Mouse (Mus musculus) lung, embryonic 16.5 days (tissue): ENCODE measurements at regions not wholly inside any gene's neighbourhood (a gene's known extent, or its start where the extent isn't known, plus 50 kb on each side); places are given as distances from the start of the nearest gene placed in this dataset.
A peak's percentile ranks its signal among the peaks of the same experiment; 100 is the strongest.

Experiments
- ATAC-seq: fragments of 200-750 bp; cut with Nextera tagmentation; 2 replicates; pipeline ENCODE4 v1.8.0; 2017; ENCODE audit warnings: low read depth, mild to moderate bottlenecking, moderate library complexity
- H3K27ac ChIP-seq: fragments of 300-500 bp; sonication (generic); 2 replicates; pipeline ENCODE4 v1.5.1; 2014; ENCODE audit warnings: mild to moderate bottlenecking, control low read depth, low read length
- H3K27me3 ChIP-seq: fragments of 300-500 bp; sonication (generic); 2 replicates; pipeline ENCODE4 v1.6.1; 2014; ENCODE audit warnings: low read depth, low read length, mixed read lengths; ENCODE audit not compliant: control insufficient read depth, insufficient read depth
- H3K36me3 ChIP-seq: fragments of 300-500 bp; sonication (generic); 2 replicates; pipeline ENCODE4 v1.6.1; 2014; ENCODE audit warnings: low read length; ENCODE audit not compliant: control insufficient read depth, insufficient read depth
- H3K4me1 ChIP-seq: fragments of 300-500 bp; sonication (generic); replicated peaks from 2 replicates; pipeline ENCODE4 v1.6.1; 2014; ENCODE audit warnings: low read length, mixed read lengths; ENCODE audit not compliant: control insufficient read depth, insufficient read depth
- H3K4me2 ChIP-seq: fragments of 300-500 bp; sonication (generic); 2 replicates; pipeline ENCODE4 v1.6.1; 2014; ENCODE audit warnings: low read depth, low read length, control low read depth
- H3K4me3 ChIP-seq: fragments of 300-500 bp; sonication (generic); 2 replicates; pipeline ENCODE4 v1.5.1; 2014; ENCODE audit warnings: mild to moderate bottlenecking, low read length, control low read depth
- H3K9ac ChIP-seq: fragments of 300-500 bp; sonication (generic); 2 replicates; pipeline ENCODE4 v1.6.1; 2014; ENCODE audit warnings: low read length, control low read depth
- H3K9me3 ChIP-seq: fragments of 300-500 bp; sonication (generic); 2 replicates; pipeline ENCODE4 v1.6.1; 2016; ENCODE audit warnings: low read length; ENCODE audit not compliant: control insufficient read depth
- WGBS: fragments of 180-500 bp; shearing (Covaris S2); extraction: QIAGEN DNeasy Blood & Tissue Kit; methylation state at CpG from one replicate; pipeline ENCODE4 v1.1.7; 2014; 5-methylcytosine and 5-hydroxymethylcytosine counted together

- Histone ChIP-seq H3K4me1 (no peaks in the 10 kb centered on the region), H3K9me3 (no peaks in the 10 kb centered on the region), H3K27ac (no peak overlapping the region), H3K9ac (no peak overlapping the region), H3K4me2 (no peak overlapping the region), H3K4me3 (no peak overlapping the region), H3K27me3 (no peaks in the 10 kb centered on the region), H3K36me3 (no peaks in the 10 kb centered on the region)
- WGBS: 42% methylated on average over 10 of the region's 10 CpGs
- ATAC-seq: no peak
Observed at GRCm38 (mm10) chr10:51911066-51911691, 111.1 kb upstream of the Vgll2 start.

GRCm38 (mm10) chr10:51912096-51912495, 110.2 kb upstream of the Vgll2 start:
- ATAC-seq: no peak
- no peak overlapping the region for H3K27ac ChIP-seq
- 41% methylated on average over 1 of the region's 1 CpGs for WGBS

GRCm38 (mm10) chr10:51926644-51927043, 95.7 kb upstream of the Vgll2 start:
- 45% methylated on average over 2 of the region's 2 CpGs for WGBS
- Histone ChIP-seq H3K36me3 (no peaks in the 10 kb centered on the region), H3K9me3 (no peaks in the 10 kb centered on the region), H3K4me1 (no peaks in the 10 kb centered on the region), H3K27me3 (no peaks in the 10 kb centered on the region), H3K27ac (no peak overlapping the region), H3K4me3 (no peak overlapping the region), H3K4me2 (no peak overlapping the region), H3K9ac (no peak overlapping the region)
- ATAC-seq: peak; percentile 87

More at GRCm38 (mm10) chr10:51912096-51912495, 110.2 kb upstream of the Vgll2 start:
- no peaks in the 10 kb centered on the region for H3K36me3 ChIP-seq
- H3K4me2 ChIP-seq: no peak overlapping the region
- H3K4me1 ChIP-seq: no peaks in the 10 kb centered on the region
- H3K9me3 ChIP-seq: no peaks in the 10 kb centered on the region
- no peak overlapping the region for H3K9ac ChIP-seq
- no peak overlapping the region for H3K4me3 ChIP-seq
- no peaks in the 10 kb centered on the region for H3K27me3 ChIP-seq

- 67% methylated on average over 6 of the region's 6 CpGs for whole genome bisulfite sequencing
- no peak overlapping the region for H3K4me2 ChIP-seq
- ATAC-seq: no peak
- H3K9ac ChIP-seq: no peak overlapping the region
- no peaks in the 10 kb centered on the region for H3K4me1 ChIP-seq
- no peak overlapping the region for H3K27ac ChIP-seq
- H3K4me3 ChIP-seq: no peak overlapping the region
- H3K36me3 ChIP-seq: no peaks in the 10 kb centered on the region
- no peaks in the 10 kb centered on the region for H3K27me3 ChIP-seq
- no peaks in the 10 kb centered on the region for H3K9me3 ChIP-seq
Observed at GRCm38 (mm10) chr10:51929341-51929740, 93.0 kb upstream of the Vgll2 start.

DNA sequence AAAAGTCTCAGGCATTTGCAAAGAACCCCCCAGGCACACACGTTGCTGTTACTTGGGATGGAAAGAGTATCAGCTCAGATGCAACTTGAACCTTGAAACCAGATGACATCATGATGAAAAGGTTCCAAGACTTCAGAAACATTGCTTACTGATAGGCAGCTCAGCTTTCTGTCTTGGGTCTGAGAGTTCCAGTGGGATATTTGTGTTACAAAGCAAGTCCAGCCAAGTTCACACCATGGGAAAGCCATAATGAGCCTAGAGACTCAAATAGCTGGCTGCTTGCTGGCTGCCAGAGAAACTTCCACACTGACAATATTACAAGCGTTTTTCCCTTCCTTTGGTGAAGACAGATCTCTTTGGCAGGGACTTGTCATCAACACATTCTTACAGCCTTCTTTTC, 92.0 kb upstream of the Vgll2 start:
- Histone ChIP-seq H3K4me3 (no peak overlapping the region), H3K27ac (no peak overlapping the region), H3K9me3 (no peaks in the 10 kb centered on the region), H3K9ac (no peak overlapping the region), H3K4me1 (no peaks in the 10 kb centered on the region), H3K27me3 (no peaks in the 10 kb centered on the region), H3K36me3 (no peaks in the 10 kb centered on the region), H3K4me2 (no peak overlapping the region)
- ATAC-seq: no peak
- 28% methylated on average over 2 of the region's 2 CpGs for WGBS

DNA sequence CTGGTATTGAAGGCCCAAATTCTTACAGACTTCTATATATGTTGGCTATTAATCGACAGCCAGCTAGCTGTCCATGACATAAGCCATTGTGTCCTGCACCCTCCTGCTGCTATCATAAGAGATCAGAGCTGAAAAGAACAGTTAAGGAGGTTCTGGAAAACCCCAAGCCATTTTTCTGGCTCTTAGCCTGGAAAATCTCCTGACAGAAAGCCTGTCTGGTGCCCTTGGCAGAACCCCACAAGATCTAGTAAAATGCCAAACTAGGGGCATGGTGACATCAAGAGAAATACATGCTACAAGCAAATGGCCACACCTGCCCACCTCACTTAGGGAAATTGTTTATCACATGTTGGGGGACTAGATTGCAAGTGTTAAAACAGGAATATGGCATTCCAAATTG, 91.6 kb upstream of the Vgll2 start:
- Histone ChIP-seq H3K27ac (no peak overlapping the region), H3K4me2 (no peak overlapping the region), H3K27me3 (no peaks in the 10 kb centered on the region), H3K9me3 (no peaks in the 10 kb centered on the region), H3K9ac (no peak overlapping the region), H3K4me3 (no peak overlapping the region), H3K36me3 (no peaks in the 10 kb centered on the region), H3K4me1 (no peaks in the 10 kb centered on the region)
- no peak for ATAC-seq
- WGBS: 74% methylated on average over 1 of the region's 1 CpGs

DNA sequence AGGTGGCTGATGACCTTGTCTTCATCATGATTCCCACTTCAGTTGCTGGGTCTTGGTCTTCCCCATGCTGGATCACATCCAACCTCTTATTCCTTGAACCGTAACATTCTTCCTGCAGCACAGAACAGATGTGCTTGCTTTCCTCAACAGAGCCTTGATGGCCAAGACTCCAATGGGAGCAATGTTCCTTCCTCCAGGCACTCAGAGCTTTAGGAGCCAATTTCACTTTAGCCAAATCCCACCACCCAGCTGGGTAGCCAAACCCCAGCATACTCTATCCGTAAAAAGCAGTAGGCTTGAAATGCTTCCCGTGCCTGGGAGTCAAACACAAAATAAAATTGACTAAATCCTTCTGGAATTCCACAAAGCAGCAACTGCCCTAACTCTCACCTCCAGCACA, 86.8 kb upstream of the Vgll2 start:
- Histone ChIP-seq H3K9me3 (no peaks in the 10 kb centered on the region), H3K27ac (no peak overlapping the region), H3K4me3 (no peak overlapping the region), H3K9ac (no peak overlapping the region), H3K27me3 (no peaks in the 10 kb centered on the region), H3K4me2 (no peak overlapping the region), H3K36me3 (no peaks in the 10 kb centered on the region), H3K4me1 (no peaks in the 10 kb centered on the region)
- ATAC-seq: no peak
- 78% methylated on average over 3 of the region's 3 CpGs for WGBS

DNA sequence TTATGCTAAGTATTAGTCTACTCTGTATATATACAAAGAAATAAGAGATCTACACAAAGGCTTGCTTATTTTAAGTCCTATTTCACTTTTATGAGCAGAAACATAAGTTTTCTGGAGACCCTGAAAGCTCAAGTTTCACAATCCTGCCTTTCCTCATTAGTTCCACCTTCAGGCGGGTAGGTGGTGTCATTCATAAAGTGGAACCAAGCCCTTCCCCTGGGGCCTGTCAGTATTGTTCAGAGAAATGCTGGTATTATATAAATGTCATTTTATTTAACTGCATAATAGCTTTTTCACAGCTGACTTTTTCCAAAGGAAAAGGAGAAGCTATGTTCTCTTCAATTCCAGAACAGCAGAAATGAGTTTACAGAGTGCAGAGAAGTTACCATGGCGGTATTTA, 81.1 kb upstream of the Vgll2 start:
- 78% methylated on average over 2 of the region's 2 CpGs for WGBS
- H3K4me2 ChIP-seq: no peak overlapping the region

DNA sequence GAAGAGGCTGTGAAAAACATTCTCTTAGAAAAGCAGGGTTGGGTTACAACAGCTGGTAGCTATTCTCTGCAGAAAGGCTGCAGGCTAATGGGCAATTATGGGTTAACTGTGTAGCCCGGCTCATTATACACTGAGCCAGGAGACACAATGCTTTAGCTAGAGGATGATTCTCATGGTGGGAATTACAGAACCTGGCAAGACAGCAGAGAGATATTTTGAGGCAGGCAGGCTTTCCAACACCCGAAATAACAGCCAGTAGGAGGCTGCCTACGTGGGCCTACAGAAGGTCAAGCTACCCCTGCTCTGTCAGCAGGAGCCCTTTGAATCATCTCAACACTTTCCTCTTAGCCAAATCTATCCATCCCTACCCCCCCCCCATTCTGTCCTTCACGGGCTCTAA, 76.6 kb upstream of the Vgll2 start:
- 55% methylated on average over 4 of the region's 4 CpGs for WGBS
- Histone ChIP-seq H3K27ac (no peak overlapping the region), H3K4me2 (no peak overlapping the region), H3K4me1 (no peaks in the 10 kb centered on the region; the same call in 1 of the 2 replicates), H3K27me3 (no peaks in the 10 kb centered on the region), H3K4me3 (no peak overlapping the region), H3K36me3 (no peaks in the 10 kb centered on the region), H3K9me3 (no peaks in the 10 kb centered on the region), H3K9ac (no peak overlapping the region)
- no peak for ATAC-seq

More for the DNA sequence above, 81.1 kb upstream of the Vgll2 start:
- Histone ChIP-seq H3K4me1 (no peaks in the 10 kb centered on the region; the same call in 1 of the 2 replicates), H3K4me3 (no peak overlapping the region), H3K27ac (no peak overlapping the region), H3K9me3 (no peaks in the 10 kb centered on the region), H3K36me3 (no peaks in the 10 kb centered on the region), H3K9ac (no peak overlapping the region), H3K27me3 (no peaks in the 10 kb centered on the region)
- no peak for ATAC-seq

GRCm38 (mm10) chr10:51946189-51946588, 76.1 kb upstream of the Vgll2 start:
- ATAC-seq: no peak
- no peaks in the 10 kb centered on the region for H3K36me3 ChIP-seq
- no peaks in the 10 kb centered on the region for H3K9me3 ChIP-seq
- H3K9ac ChIP-seq: no peak overlapping the region
- H3K27me3 ChIP-seq: no peaks in the 10 kb centered on the region
- H3K27ac ChIP-seq: no peak overlapping the region
- H3K4me2 ChIP-seq: no peak overlapping the region
- no peak overlapping the region for H3K4me3 ChIP-seq
- H3K4me1 ChIP-seq: no peaks in the 10 kb centered on the region; the same call in 1 of the 2 replicates
